Mouse (Mus musculus): ENCODE data around the gene Ahcyl2. TPM values are rescaled to one million over a fixed set of nuclear protein-coding genes. Genes with fewer than 3 reads are reported as not detected.

Gene Ahcyl2
- polyA plus RNA-seq, 1 experiment, result 118 TPM

- DNase-seq (ENCODE audit: extremely low spot score in 1 of 2, low spot score in 1 of 2), result no peak
Measured at GRCm38 (mm10) chr6:29947823-29948222, 180.0 kb downstream of the Ahcyl2 start.

DNA sequence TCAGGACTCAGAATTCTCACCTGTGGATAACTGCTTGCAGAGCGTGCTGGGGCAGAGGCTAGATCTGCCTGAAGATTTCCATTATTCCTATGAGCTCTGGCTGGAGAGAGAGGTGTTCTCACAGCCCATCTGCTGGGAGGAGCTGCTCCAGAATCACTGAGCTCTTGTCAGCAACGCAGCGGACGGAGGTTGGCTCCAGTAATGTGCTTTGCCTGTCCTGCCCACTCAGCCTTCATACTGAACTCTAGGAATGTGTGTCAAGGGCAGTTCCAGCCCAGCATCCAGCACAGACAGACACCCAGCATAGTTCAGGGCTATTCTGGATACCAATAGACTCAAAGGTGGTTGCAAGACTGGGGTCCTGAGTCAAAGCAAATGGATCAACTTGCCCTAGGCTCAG lies 188.9 kb downstream of the Ahcyl2 start:
- DNase-seq (ENCODE audit: extremely low spot score in 1 of 2, low spot score in 1 of 2), result peak in 1 of 2 experiments; percentile 27

- no peak for DNase-seq (ENCODE audit: extremely low spot score in 1 of 2, low spot score in 1 of 2)
Measured at GRCm38 (mm10) chr6:29958669-29959068, 190.9 kb downstream of the Ahcyl2 start.

DNA sequence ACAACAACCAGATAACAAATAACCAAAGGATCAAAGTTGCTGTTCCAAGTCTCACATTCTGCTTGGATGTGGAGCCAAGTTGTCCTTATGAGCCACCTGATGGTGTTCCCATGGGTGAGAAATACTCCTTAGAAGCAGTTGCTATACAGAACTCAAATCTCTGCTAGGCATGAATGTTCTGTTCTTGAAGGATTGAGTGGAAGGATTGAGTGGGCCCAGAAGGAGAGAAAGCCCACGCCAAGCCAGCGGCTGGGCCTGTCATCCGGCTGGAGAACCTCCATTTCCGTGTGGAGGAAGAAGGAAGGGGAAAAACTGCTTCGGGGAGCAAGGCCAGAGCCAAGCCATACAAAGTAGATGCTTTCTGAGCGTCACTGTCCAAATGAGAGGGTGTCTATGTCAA lies 193.3 kb downstream of the Ahcyl2 start:
- DNase-seq (ENCODE audit: extremely low spot score in 1 of 2, low spot score in 1 of 2), result peak; percentile 40 to 55

Other genes with a start within 250 kb of the Ahcyl2 start
- 4.1 and 5.8 TPM in 2 replicates for gene Irf5, start 241.4 kb upstream of the Ahcyl2 start, polyA plus RNA-seq (2012; rRNA removed)
- 49.3 and 57.0 TPM in 2 replicates for gene Tnpo3, start 158.1 kb upstream of the Ahcyl2 start, polyA plus RNA-seq (2012; rRNA removed)
- gene Tspan33, start 73.8 kb upstream of the Ahcyl2 start, polyA plus RNA-seq (2012; rRNA removed), result 26.6 and 28.7 TPM in 2 replicates
- gene Smo, start 32.5 kb upstream of the Ahcyl2 start, polyA plus RNA-seq (2012; rRNA removed), result 10.2 and 10.4 TPM in 2 replicates
- gene Strip2, start 149.0 kb downstream of the Ahcyl2 start, polyA plus RNA-seq (2012; rRNA removed), result 16.4 and 24.0 TPM in 2 replicates